Mouse (Mus musculus) cerebellum, postnatal 25 days (tissue): ENCODE data around the gene Ptprn2.

ENCODE experiments used
- DNase-seq, 2 experiments: peaks; one replicate each; pipeline ENCODE4 v3.0.0; 2021; ENCODE audit warnings: mixed read lengths in 2 of 2

Ptprn2 gene

GRCm38 (mm10) chr12:116788346-116788745 is 302.8 kb downstream of the Ptprn2 start:
- DNase-seq: no peak

- DNase-seq: no peak
Observed at GRCm38 (mm10) chr12:116803331-116803730, 317.8 kb downstream of the Ptprn2 start.

DNA sequence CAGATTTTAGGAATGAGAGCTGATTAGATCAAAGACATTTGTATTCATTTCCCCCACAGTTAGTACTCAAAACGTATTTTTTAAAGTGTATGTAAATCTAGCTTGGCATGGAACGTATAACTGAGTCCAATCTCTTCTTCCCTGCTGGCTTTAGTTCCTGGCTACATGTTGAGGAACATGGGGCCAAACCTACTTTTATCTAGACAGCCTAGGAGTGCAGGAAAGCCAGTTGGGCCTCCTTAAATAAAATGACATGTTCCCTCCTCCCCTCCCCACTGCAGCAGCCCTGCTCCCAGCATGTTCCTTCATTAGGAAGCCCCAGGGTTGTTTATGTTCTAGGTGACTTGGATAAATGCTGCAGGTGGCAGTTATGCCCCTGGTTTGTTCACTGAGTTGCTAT is 319.2 kb downstream of the Ptprn2 start:
- DNase-seq: no peak

- no peak for DNase-seq
Observed at GRCm38 (mm10) chr12:116805129-116805809, 319.7 kb downstream of the Ptprn2 start.

DNA sequence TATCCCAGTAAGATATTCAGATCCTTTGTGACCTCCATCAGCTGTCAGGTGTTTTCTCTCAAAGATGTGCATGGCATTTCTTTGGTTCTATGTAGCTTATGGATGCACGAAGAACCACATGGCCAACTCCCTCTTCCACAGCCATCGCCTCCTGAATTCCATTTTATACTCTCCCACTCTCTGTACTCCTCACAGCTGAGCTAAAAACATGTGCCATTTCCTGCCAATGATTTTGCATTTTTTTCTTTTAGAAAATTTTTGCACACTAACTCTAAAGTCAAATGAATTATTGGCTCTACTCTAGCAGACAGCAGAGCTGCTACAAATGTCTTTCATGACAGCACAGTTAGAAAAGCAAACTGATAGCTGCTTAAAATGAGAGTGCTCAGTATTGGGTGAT is 320.6 kb downstream of the Ptprn2 start:
- DNase-seq: no peak

- no peak for DNase-seq
Observed at GRCm38 (mm10) chr12:116813012-116813411, 327.5 kb downstream of the Ptprn2 start.

- DNase-seq: no peak
Observed at GRCm38 (mm10) chr12:116819836-116820235, 334.3 kb downstream of the Ptprn2 start.

DNA sequence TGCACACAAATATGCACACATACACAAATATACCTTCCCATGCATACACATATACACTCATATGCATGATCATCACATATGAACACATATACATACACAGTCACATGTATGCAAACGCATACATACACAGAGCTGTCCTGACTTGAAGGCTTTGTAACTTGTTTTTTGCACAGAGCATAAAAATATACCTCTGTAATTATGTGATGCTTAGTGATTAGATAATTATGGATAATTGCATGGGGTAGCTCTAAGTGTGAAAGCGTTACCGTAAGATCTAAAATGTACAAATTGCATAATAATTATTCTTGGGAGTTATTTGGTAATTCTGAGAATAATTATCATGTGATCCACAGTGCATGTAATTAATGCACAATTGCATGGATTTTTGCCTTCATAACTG is 337.8 kb downstream of the Ptprn2 start:
- no peak for DNase-seq

- no peak for DNase-seq
Observed at GRCm38 (mm10) chr12:116827748-116828147, 342.2 kb downstream of the Ptprn2 start.

GRCm38 (mm10) chr12:116838611-116839192 is 353.2 kb downstream of the Ptprn2 start:
- DNase-seq: no peak

DNA sequence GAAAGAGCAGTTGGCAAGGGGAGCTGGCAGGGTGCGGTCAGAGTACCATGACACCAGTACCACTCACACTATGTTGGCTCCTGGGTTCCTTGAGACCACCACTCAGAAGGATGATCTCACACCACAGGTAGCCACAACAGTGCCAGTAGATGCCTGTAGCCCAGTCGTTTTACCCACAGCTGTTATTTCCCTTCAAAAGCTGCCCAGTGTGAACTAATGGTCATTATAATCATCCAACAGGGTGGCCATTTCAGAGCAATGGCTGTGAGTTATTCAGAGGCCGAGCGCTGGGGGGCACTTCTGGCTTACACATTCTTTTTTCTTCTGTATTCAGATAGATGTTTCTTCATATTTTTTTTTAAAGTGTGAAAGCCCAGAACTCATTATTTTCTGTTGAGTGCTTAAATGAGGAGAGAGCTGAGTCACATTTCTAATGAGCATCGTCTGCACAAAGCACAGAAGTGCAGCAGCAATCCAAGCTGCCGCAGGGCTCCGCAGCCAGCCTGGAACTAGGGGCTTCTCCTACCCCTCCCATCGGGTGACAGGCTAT is 357.3 kb downstream of the Ptprn2 start:
- peak in 1 of 2 experiments; percentile 15 for DNase-seq

DNA sequence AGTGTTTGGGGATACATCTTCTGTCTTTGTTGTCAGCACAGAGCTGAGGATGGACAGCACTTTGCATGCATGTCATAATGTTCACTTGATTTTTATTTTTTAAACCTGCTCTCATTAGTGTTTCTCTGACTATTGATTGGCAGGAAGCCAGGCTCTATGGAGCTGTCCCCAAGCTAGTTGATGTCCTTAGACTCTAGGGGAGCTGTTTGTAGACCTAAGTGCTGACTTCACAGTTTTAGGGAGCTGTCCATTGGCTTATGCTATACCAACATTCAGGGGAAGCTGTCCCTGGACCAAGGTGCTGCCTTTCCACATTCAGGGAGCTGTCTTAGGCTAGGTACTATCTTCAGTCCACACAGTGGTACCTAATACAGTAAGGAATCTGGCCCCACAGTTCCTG is 360.7 kb downstream of the Ptprn2 start:
- DNase-seq: no peak

GRCm38 (mm10) chr12:116847021-116847420 is 361.5 kb downstream of the Ptprn2 start:
- DNase-seq: no peak

- no peak for DNase-seq
Observed at GRCm38 (mm10) chr12:116856307-116856706, 370.8 kb downstream of the Ptprn2 start.

DNA sequence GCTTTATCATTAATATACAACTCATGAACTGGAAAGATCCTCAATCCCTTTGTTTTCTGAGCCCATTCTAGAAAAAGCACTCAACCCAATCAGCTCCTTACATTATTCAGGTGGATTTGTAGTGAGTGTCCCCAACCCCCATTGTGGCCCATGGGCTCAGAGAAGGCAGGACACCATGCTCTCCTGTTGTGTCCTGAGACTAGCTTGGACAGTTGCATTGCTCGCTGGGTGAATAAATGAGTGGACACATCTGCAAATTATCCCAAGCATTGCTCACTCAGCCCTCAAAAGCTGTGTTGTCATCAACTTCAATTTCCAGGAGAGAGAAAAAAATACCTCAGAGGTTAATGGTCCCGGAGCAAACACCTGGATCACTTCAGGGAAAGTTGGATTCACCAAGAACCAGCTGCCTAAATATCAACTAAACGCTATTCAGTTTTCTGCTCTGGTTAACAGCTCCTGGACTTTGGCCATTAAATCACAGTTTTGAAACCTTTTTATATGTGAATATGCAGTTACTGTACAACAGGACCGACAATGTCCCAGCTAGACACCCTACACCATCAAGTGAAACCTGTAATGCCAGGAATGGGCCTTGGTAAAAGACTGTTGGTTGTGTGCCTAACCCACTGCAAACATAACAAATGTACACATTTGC is 376.0 kb downstream of the Ptprn2 start:
- DNase-seq: no peak

DNA sequence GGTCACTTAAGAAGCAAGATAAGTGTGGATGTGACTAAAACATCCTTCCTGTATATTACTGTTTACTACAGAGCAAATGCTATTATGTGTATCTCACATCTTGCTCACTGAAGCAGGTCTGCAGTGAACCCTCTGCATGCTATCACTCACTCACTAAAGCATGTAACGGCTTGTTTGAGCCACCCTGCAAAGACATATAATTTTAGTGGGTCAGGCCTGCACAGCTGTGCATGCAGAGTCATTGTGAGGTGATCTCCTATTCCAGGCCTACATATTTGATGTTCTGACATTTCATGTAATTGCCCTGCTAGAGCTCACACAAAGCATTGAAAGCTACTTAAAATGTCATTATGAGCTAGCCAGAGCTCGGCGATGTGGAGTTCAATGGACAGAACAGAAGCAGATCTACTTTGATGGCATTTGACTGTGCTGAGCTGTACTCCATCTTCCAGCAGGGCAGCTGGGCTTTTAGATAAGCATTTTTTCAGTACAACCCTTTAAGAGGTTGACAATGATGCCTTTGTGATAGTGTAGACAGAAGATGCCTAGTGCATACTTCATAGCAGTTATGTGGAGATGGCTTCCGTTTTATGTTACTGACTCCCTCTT is 377.9 kb downstream of the Ptprn2 start:
- DNase-seq: no peak

GRCm38 (mm10) chr12:116873866-116874585 is 388.5 kb downstream of the Ptprn2 start:
- peak; percentile 75 to 80 for DNase-seq

GRCm38 (mm10) chr12:116887496-116888281 is 402.2 kb downstream of the Ptprn2 start:
- no peak for DNase-seq

GRCm38 (mm10) chr12:116888856-116889255 is 403.3 kb downstream of the Ptprn2 start:
- no peak for DNase-seq

- DNase-seq: no peak
Observed at GRCm38 (mm10) chr12:116892584-116892983, 407.1 kb downstream of the Ptprn2 start.

- DNase-seq: no peak
Observed at GRCm38 (mm10) chr12:116896651-116897050, 411.1 kb downstream of the Ptprn2 start.

- DNase-seq: no peak
Observed at GRCm38 (mm10) chr12:116901773-116902172, 416.3 kb downstream of the Ptprn2 start.
